ENCODE assay signal across 11 mouse cellular contexts in genomic region chr9:50724661-50725330, GRCm38 (mm10). TPM values are rescaled to one million over a fixed set of nuclear protein-coding genes. Genes with fewer than 3 reads are reported as not detected.
DNase-seq lines count a peak whose midpoint lies in the region; ATAC-seq and TF ChIP-seq lines count a peak whose summit lies in the region.
"Had no signal": no experiment of that assay in that cellular context is flagged by ENCODE, and none has a peak within 500 bp of the region (broad histone marks: within the 10 kb centered on the region; RNA-seq: fewer than 3 reads in every experiment).

No protein-coding gene starts in this region.

- H3K9me3 ChIP-seq in embryonic facial prominence, embryonic 14.5 days (ENCODE audit: control insufficient read depth, low read length), result no peaks in the 10 kb centered on the region
- H3K9me3 ChIP-seq in hindbrain, postnatal 0 days (ENCODE audit: low read length), result no peaks in the 10 kb centered on the region
- H3K9me3 ChIP-seq: liver, embryonic 15.5 days had no signal

- peak overlapping the region; percentile 16; the same call in 1 of the 2 replicates for H3K4me2 ChIP-seq in embryonic facial prominence, embryonic 14.5 days (ENCODE audit: low read depth, low read length)
- 0 out of 2 replicates have a peak overlapping the region, but pooled peaks have one; percentile 17 for H3K4me2 ChIP-seq in hindbrain, postnatal 0 days (ENCODE audit: low read depth, low read length)
- H3K4me2 ChIP-seq: liver, embryonic 15.5 days had no signal

- H3K36me3 ChIP-seq in embryonic facial prominence, embryonic 14.5 days (ENCODE audit: control insufficient read depth, insufficient read depth, low read length), result no peaks in the 10 kb centered on the region
- H3K36me3 ChIP-seq in hindbrain, postnatal 0 days (ENCODE audit: insufficient read depth, low read length), result no peaks in the 10 kb centered on the region
- H3K36me3 ChIP-seq: liver, embryonic 15.5 days had no signal

- H3K4me3 ChIP-seq in gastrocnemius, adult 2 months, result no peak overlapping the region
- H3K4me3 ChIP-seq in embryonic facial prominence, embryonic 14.5 days (ENCODE audit: low read depth, low read length), result no peak overlapping the region
- H3K4me3 ChIP-seq in hindbrain, postnatal 0 days (ENCODE audit: low read length), result no peak overlapping the region
- H3K4me3 ChIP-seq: liver, embryonic 15.5 days had no signal

- no peak for TF ChIP-seq CTCF in gastrocnemius, adult 2 months (IDR thresholded peaks at IDR 0.05)
- no peak for TF ChIP-seq CTCF in hindbrain, postnatal 0 days (IDR thresholded peaks at IDR 0.05; ENCODE audit: low read depth)

- H3K9ac ChIP-seq in embryonic facial prominence, embryonic 14.5 days (ENCODE audit: low read depth, low read length), result no peak overlapping the region; the same call in 1 of the 2 replicates
- no peak overlapping the region for H3K9ac ChIP-seq in hindbrain, postnatal 0 days (replicated peaks; ENCODE audit: low read length)
- H3K9ac ChIP-seq: liver, embryonic 15.5 days had no signal

- DNase-seq in gastrocnemius, adult 2 months, result no peak
- no peak for DNase-seq in gastrocnemius, postnatal 14 days
- peak; percentile 36 for DNase-seq in 3T3-L1 (ENCODE audit: low read depth, low spot score)
- DNase-seq in embryonic facial prominence, embryonic 14.5 days (ENCODE audit: low spot score), result peak; percentile 53
- DNase-seq in hindbrain, postnatal 0 days (ENCODE audit: low spot score), result no peak
- no peak for DNase-seq in spleen, postnatal 10 days (ENCODE audit: low spot score in 2 of 2)
- no peak for DNase-seq in kidney, postnatal 4 days
- DNase-seq in left cerebral cortex, adult 9 months (ENCODE audit: low spot score in 2 of 2), result no peak
- DNase-seq: kidney, adult 9 months had no signal

- H3K27ac ChIP-seq in gastrocnemius, adult 2 months, result peak overlapping the region; percentile 20; the same call in 1 of the 2 replicates
- no peak overlapping the region for H3K27ac ChIP-seq in embryonic facial prominence, embryonic 14.5 days (replicated peaks; ENCODE audit: low read depth, low read length)
- H3K27ac ChIP-seq in hindbrain, postnatal 0 days, result peak overlapping the region; percentile 58; the same call in 1 of the 2 replicates
- H3K27ac ChIP-seq: liver, embryonic 15.5 days; stomach, postnatal 0 days had no signal

- no peak for ATAC-seq in embryonic facial prominence, embryonic 14.5 days (ENCODE audit: low read depth)
- no peak for ATAC-seq in hindbrain, postnatal 0 days

- 41% methylated on average over 3 of the region's 3 CpGs for WGBS in embryonic facial prominence, embryonic 14.5 days
- 44% methylated on average over 3 of the region's 3 CpGs for WGBS in hindbrain, postnatal 0 days

- intact Hi-C loops in gastrocnemius, adult 2 months (cut with DNase I), result no loop called here
- intact Hi-C loops in gastrocnemius, postnatal 14 days (cut with DNase I; ENCODE audit: low total_unique reads), result no loop called here

- H3K27me3 ChIP-seq in embryonic facial prominence, embryonic 14.5 days (replicated peaks; ENCODE audit: control insufficient read depth, insufficient read depth, low read length), result no peaks in the 10 kb centered on the region
- no peaks in the 10 kb centered on the region for H3K27me3 ChIP-seq in hindbrain, postnatal 0 days (ENCODE audit: insufficient read depth, low read length)

- H3K4me1 ChIP-seq in embryonic facial prominence, embryonic 14.5 days (ENCODE audit: control insufficient read depth, insufficient read depth, low read length), result peaks cover 27% of the 10 kb centered on the region
- H3K4me1 ChIP-seq in hindbrain, postnatal 0 days (ENCODE audit: insufficient read depth, low read length), result peaks cover 22% of the 10 kb centered on the region

RNA-seq across cellular contexts. Expression of gene Dixdc1, which starts 14.5 kb away (rescaled TPM):
- total RNA-seq in gastrocnemius, adult 2 months (2021), result 1 to 10 TPM; 2.6 to 4.7 TPM
- 1 to 10 TPM; 3.7 to 4.2 TPM for total RNA-seq in gastrocnemius, postnatal 14 days (2021)
- polyA plus RNA-seq in embryonic facial prominence, embryonic 14.5 days (2014; fragmentation: Nextera tagmentation; extraction: Ambion mirVana), result 14.0 and 16.9 TPM in 2 replicates
- 40.3 and 50.7 TPM in 2 replicates for total RNA-seq in hindbrain, postnatal 0 days (2014; rRNA removed)
- 24.4 and 26.0 TPM in 2 replicates for polyA plus RNA-seq in hindbrain, postnatal 0 days (2015; fragmentation: Nextera tagmentation; extraction: Ambion mirVana)

RNA-seq across cellular contexts. Expression of gene 2310030G06Rik, which starts 21.5 kb away (rescaled TPM):
- 1 to 10 TPM; 2.4 to 6.5 TPM for total RNA-seq in gastrocnemius, adult 2 months (2021)
- total RNA-seq in gastrocnemius, postnatal 14 days (2021), result 1 to 10 TPM; 1.7 to 2.5 TPM
- polyA plus RNA-seq in embryonic facial prominence, embryonic 14.5 days (2014; fragmentation: Nextera tagmentation; extraction: Ambion mirVana), result 4.0 and 6.8 TPM in 2 replicates
- 0.79 and 2.4 TPM in 2 replicates for total RNA-seq in hindbrain, postnatal 0 days (2014; rRNA removed)
- 2.7 and 3.0 TPM in 2 replicates for polyA plus RNA-seq in hindbrain, postnatal 0 days (2015; fragmentation: Nextera tagmentation; extraction: Ambion mirVana)

RNA-seq across cellular contexts. Expression of gene Cryab, which starts 26.3 kb away (rescaled TPM):
- 1,000 to 10,000 TPM in 1 of 2 experiments, 100 to 1,000 TPM in 1; 885 to 2,545 TPM for total RNA-seq in gastrocnemius, adult 2 months (2021)
- 100 to 1,000 TPM; 804 to 989 TPM for total RNA-seq in gastrocnemius, postnatal 14 days (2021)
- polyA plus RNA-seq in embryonic facial prominence, embryonic 14.5 days (2014; fragmentation: Nextera tagmentation; extraction: Ambion mirVana), result 218 and 275 TPM in 2 replicates
- 8.7 and 9.1 TPM in 2 replicates for total RNA-seq in hindbrain, postnatal 0 days (2014; rRNA removed)
- polyA plus RNA-seq in hindbrain, postnatal 0 days (2015; fragmentation: Nextera tagmentation; extraction: Ambion mirVana), result 31.2 and 31.4 TPM in 2 replicates

RNA-seq across cellular contexts. Expression of gene Hspb2, which starts 27.4 kb away (rescaled TPM):
- 100 to 1,000 TPM; 123 to 143 TPM for total RNA-seq in gastrocnemius, adult 2 months (2021)
- total RNA-seq in gastrocnemius, postnatal 14 days (2021), result 100 to 1,000 TPM; 130 to 134 TPM
- 112 and 136 TPM in 2 replicates for polyA plus RNA-seq in embryonic facial prominence, embryonic 14.5 days (2014; fragmentation: Nextera tagmentation; extraction: Ambion mirVana)
- 5.4 TPM in 1 of 2 replicates, not detected in the other for total RNA-seq in hindbrain, postnatal 0 days (2014; rRNA removed)
- 2.2 and 2.9 TPM in 2 replicates for polyA plus RNA-seq in hindbrain, postnatal 0 days (2015; fragmentation: Nextera tagmentation; extraction: Ambion mirVana)

RNA-seq across cellular contexts. Expression of gene Fdxacb1, which starts 43.2 kb away (rescaled TPM):
- total RNA-seq in gastrocnemius, adult 2 months (2021), result 1 to 10 TPM; 3.4 to 3.9 TPM
- 1 to 10 TPM; 3.4 to 4.4 TPM for total RNA-seq in gastrocnemius, postnatal 14 days (2021)
- 10.2 and 14.2 TPM in 2 replicates for polyA plus RNA-seq in embryonic facial prominence, embryonic 14.5 days (2014; fragmentation: Nextera tagmentation; extraction: Ambion mirVana)
- 8.9 and 11.7 TPM in 2 replicates for total RNA-seq in hindbrain, postnatal 0 days (2014; rRNA removed)
- 9.6 and 12.0 TPM in 2 replicates for polyA plus RNA-seq in hindbrain, postnatal 0 days (2015; fragmentation: Nextera tagmentation; extraction: Ambion mirVana)

Comparison
In these comparisons a context has a peak if more than half of its experiments do, and no peak if none do; other contexts are left out.
1. DNase-seq: peak in 3T3-L1 (single experiment) and embryonic facial prominence, embryonic 14.5 days (single experiment); none in gastrocnemius, adult 2 months (single experiment), gastrocnemius, postnatal 14 days (single experiment), hindbrain, postnatal 0 days (single experiment), spleen, postnatal 10 days (0 of 2), kidney, postnatal 4 days (0 of 2) and left cerebral cortex, adult 9 months (0 of 2).
2. RNA of gene Cryab, which starts 26.3 kb away (total RNA-seq): 885 to 2,545 TPM in gastrocnemius, adult 2 months and 804 to 989 TPM in gastrocnemius, postnatal 14 days; 8.7 to 9.1 TPM in hindbrain, postnatal 0 days; every median in the first group is over 10 times any median in the second.